Mouse (Mus musculus) stomach, postnatal 0 days (tissue): ENCODE results near the gene Mllt3. TPM values are rescaled to one million over a fixed set of nuclear protein-coding genes. Genes with fewer than 3 reads are reported as not detected.

Experiments
- ATAC-seq: fragments of 200-750 bp; cut with Nextera tagmentation; 2 replicates; pipeline ENCODE4 v1.8.0; 2017; ENCODE audit not compliant: low FRiP score, low TSS enrichment
- DNase-seq: peaks from one replicate; pipeline ENCODE4 v3.0.0-alpha.2; 2016; ENCODE audit warnings: low spot score
- H3K27ac ChIP-seq: fragments of 300-500 bp; sonication (generic); replicated peaks from 2 replicates; pipeline ENCODE4 v1.5.1; 2014; ENCODE audit warnings: mild to moderate bottlenecking, control low read depth
- H3K27me3 ChIP-seq: fragments of 300-500 bp; sonication (generic); 2 replicates; pipeline ENCODE4 v1.6.1; 2014; ENCODE audit warnings: low read length; ENCODE audit not compliant: control insufficient read depth, insufficient read depth
- H3K36me3 ChIP-seq: fragments of 300-500 bp; sonication (generic); 2 replicates; pipeline ENCODE4 v1.6.1; 2014; ENCODE audit warnings: low read length, mixed read lengths; ENCODE audit not compliant: control insufficient read depth, insufficient read depth
- H3K4me1 ChIP-seq: fragments of 300-500 bp; sonication (generic); replicated peaks from 2 replicates; pipeline ENCODE4 v1.6.1; 2014; ENCODE audit warnings: antibody characterized with exemption; ENCODE audit not compliant: control insufficient read depth, insufficient read depth
- H3K4me2 ChIP-seq: fragments of 300-500 bp; sonication (generic); replicated peaks from 2 replicates; pipeline ENCODE4 v1.6.1; 2014; ENCODE audit warnings: low read depth, mild to moderate bottlenecking, control low read depth, moderate library complexity
- H3K4me3 ChIP-seq: fragments of 300-500 bp; sonication (generic); 2 replicates; pipeline ENCODE4 v1.5.1; 2014; ENCODE audit warnings: low read depth, low read length, control low read depth
- H3K9ac ChIP-seq: fragments of 300-500 bp; sonication (generic); 2 replicates; pipeline ENCODE4 v1.6.1; 2014; ENCODE audit warnings: mild to moderate bottlenecking, low read length, control low read depth, mixed read lengths
- H3K9me3 ChIP-seq: fragments of 300-500 bp; sonication (generic); 2 replicates; pipeline ENCODE4 v1.6.1; 2016; ENCODE audit warnings: low read length; ENCODE audit not compliant: control insufficient read depth
- CTCF ChIP-seq: IDR thresholded peaks from 2 replicates; pipeline ENCODE4 v1.5.1; 2016; ENCODE audit warnings: antibody characterized with exemption, low read depth, mild to moderate bottlenecking, moderate library complexity
- EP300 ChIP-seq: optimal IDR thresholded peaks from 2 replicates; pipeline ENCODE3; 2016; ENCODE audit warnings: antibody characterized with exemption
- WGBS: fragments of 180-500 bp; shearing (Covaris S2); extraction: QIAGEN DNeasy Blood & Tissue Kit; methylation state at CpG from one replicate; pipeline ENCODE4 v1.1.7; 2014; 5-methylcytosine and 5-hydroxymethylcytosine counted together
- polyA plus RNA-seq: library from polyadenylated mRNA; unstranded; fragments of >200 nt; fragmentation: Nextera tagmentation; extraction: Ambion mirVana; gene quantifications from 2 replicates; pipeline ENCODE4 v1.2.1, GENCODE M21; 2015

Gene Mllt3
- polyA plus RNA-seq, 1 experiment from 2014 or later, result 82.9 TPM

- Histone ChIP-seq H3K4me2 (no peak overlapping the region), H3K9me3 (no peaks in the 10 kb centered on the region), H3K36me3 (no peaks in the 10 kb centered on the region), H3K9ac (no peak overlapping the region), H3K27me3 (no peaks in the 10 kb centered on the region), H3K4me3 (no peak overlapping the region), H3K27ac (no peak overlapping the region), H3K4me1 (no peaks in the 10 kb centered on the region)
- no peak for TF ChIP-seq EP300
- TF ChIP-seq CTCF, result no peak
- WGBS, result 38% methylated on average over 10 of the region's 10 CpGs
- ATAC-seq, result no peak
- DNase-seq, result no peak
Measured at GRCm38 (mm10) chr4:87927354-87927753, 105.8 kb downstream of the Mllt3 start.

DNA sequence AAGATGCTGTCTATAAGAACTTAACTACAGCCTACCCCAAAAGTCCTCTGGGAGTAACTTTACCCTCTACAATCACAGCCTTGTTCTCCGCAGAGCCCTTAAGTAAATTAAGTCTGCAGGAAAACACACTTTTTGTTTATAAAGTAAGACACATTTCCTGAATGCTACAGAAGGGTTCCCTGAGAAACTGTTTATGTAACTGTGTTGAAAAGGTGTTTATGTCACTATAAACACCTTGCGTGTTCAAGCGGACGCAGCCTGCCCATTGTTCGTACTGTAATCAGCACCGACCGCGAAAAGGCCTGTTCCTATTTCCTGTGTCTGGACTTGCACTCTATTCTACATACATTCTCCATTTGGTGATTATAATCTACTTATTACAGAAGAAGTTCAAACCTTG lies 112.5 kb downstream of the Mllt3 start:
- peak; percentile 22 for DNase-seq
- no peaks in the 10 kb centered on the region for H3K4me1 ChIP-seq
- ATAC-seq, result no peak
- H3K36me3 ChIP-seq, result no peaks in the 10 kb centered on the region
- TF ChIP-seq EP300, result no peak
- TF ChIP-seq CTCF, result no peak
- no peak overlapping the region for H3K27ac ChIP-seq
- no peaks in the 10 kb centered on the region for H3K27me3 ChIP-seq
- no peak overlapping the region for H3K9ac ChIP-seq
- H3K4me3 ChIP-seq, result no peak overlapping the region
- no peak overlapping the region for H3K4me2 ChIP-seq
- no peaks in the 10 kb centered on the region for H3K9me3 ChIP-seq
- WGBS, result 43% methylated on average over 8 of the region's 8 CpGs

GRCm38 (mm10) chr4:87911172-87911994 lies 121.8 kb downstream of the Mllt3 start:
- no peaks in the 10 kb centered on the region for H3K27me3 ChIP-seq
- TF ChIP-seq CTCF, result no peak
- no peak for TF ChIP-seq EP300
- no peaks in the 10 kb centered on the region for H3K9me3 ChIP-seq
- no peaks in the 10 kb centered on the region for H3K36me3 ChIP-seq
- WGBS, result 45% methylated on average over 6 of the region's 6 CpGs
- H3K9ac ChIP-seq, result no peak overlapping the region
- no peak overlapping the region for H3K27ac ChIP-seq
- H3K4me2 ChIP-seq, result no peak overlapping the region
- no peaks in the 10 kb centered on the region for H3K4me1 ChIP-seq
- no peak overlapping the region for H3K4me3 ChIP-seq
- ATAC-seq (no peak; the same call in 1 of the 2 replicates), DNase-seq (no peak)

GRCm38 (mm10) chr4:87905149-87905771 lies 127.9 kb downstream of the Mllt3 start:
- no peak for TF ChIP-seq CTCF

DNA sequence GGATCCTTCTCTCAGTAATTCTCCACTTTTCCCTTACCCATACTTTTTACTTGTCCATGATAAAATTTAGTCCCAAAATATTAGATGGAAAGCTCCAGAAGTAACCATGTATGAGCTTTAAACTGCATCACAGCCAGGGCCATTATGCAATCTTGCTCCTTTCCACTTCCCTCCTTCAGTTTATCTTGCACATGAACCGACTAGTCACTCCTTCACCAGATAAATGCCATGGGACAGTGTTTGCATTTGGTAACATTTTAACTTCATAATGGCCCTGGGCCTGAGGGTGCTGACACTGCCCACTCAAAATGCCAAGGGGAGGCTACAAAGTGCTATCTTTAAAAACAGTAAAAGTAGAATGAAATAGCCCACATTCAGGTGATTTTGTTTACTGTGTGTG lies 128.4 kb downstream of the Mllt3 start:
- no peak overlapping the region for H3K4me2 ChIP-seq
- H3K27ac ChIP-seq, result no peak overlapping the region
- ATAC-seq (0 out of 2 replicates have a peak, but pooled peaks have one; percentile 56), DNase-seq (no peak)
- no peak overlapping the region for H3K9ac ChIP-seq
- no peaks in the 10 kb centered on the region for H3K36me3 ChIP-seq
- no peaks in the 10 kb centered on the region for H3K27me3 ChIP-seq
- 29% methylated on average over 1 of the region's 1 CpGs for WGBS
- no peaks in the 10 kb centered on the region for H3K4me1 ChIP-seq
- TF ChIP-seq EP300 (no peak), CTCF (no peak)
- no peaks in the 10 kb centered on the region for H3K9me3 ChIP-seq
- no peak overlapping the region for H3K4me3 ChIP-seq

More at GRCm38 (mm10) chr4:87905149-87905771, 127.9 kb downstream of the Mllt3 start:
- no peak for ATAC-seq
- Histone ChIP-seq H3K9me3 (no peaks in the 10 kb centered on the region), H3K4me3 (no peak overlapping the region), H3K27me3 (no peaks in the 10 kb centered on the region), H3K4me2 (no peak overlapping the region), H3K4me1 (no peaks in the 10 kb centered on the region), H3K27ac (no peak overlapping the region), H3K9ac (no peak overlapping the region), H3K36me3 (no peaks in the 10 kb centered on the region)
- WGBS, result 42% methylated on average over 6 of the region's 6 CpGs
- no peak for DNase-seq

DNA sequence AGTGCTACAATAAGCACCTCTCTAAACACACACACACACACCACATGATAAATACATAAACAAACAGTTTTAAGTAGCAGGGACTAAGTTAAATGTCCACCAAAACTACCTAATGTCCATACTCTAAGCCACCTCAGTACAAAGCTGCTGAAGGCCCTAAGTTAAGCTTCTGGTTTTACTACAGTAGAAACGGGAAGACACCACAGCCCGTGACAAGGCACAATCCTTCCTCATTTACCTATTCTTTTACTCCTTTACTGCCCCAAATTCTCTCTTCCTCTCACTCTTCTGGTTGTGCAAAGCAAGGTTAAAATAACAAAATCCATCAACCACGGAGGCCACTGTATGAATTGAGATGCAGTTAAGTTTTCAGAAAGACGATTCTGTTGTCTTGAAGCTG lies 130.6 kb downstream of the Mllt3 start:
- H3K4me2 ChIP-seq, result no peak overlapping the region
- no peaks in the 10 kb centered on the region for H3K27me3 ChIP-seq
- H3K4me3 ChIP-seq, result no peak overlapping the region
- no peaks in the 10 kb centered on the region for H3K4me1 ChIP-seq
- TF ChIP-seq CTCF (no peak), EP300 (no peak)
- ATAC-seq (no peak), DNase-seq (no peak)
- H3K9me3 ChIP-seq, result no peaks in the 10 kb centered on the region
- 77% methylated on average over 4 of the region's 4 CpGs for WGBS
- H3K36me3 ChIP-seq, result no peaks in the 10 kb centered on the region
- H3K27ac ChIP-seq, result no peak overlapping the region
- H3K9ac ChIP-seq, result no peak overlapping the region
